Mouse (Mus musculus): ENCODE results near the gene Ifitm5. TPM values are rescaled to one million over a fixed set of nuclear protein-coding genes. Genes with fewer than 3 reads are reported as not detected.

Ifitm5 gene
- polyA plus RNA-seq, 1 experiment from 2014 or later = 0.29 TPM

DNA sequence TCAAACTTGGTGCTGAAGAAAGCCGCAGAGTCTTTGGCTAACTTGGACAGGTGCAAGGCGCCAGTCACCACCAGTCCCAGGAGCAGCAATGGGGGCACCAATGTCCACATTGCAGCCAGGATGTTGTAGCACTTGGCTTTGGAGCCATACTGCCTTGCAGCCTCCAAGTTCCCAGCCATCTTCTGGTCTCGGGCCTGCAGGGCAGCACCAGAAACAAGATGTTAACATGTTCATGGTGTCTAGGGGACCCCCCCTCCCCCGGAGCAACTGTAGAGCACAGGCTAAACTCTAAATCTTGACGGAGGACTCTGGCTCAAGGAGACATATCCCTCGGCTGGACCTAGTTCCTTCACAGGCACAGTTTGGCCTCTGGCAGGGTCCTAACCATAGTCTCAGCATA lies 836 bp downstream of the Ifitm5 start:
- no peak for ATAC-seq (ENCODE audit: low FRiP score, low TSS enrichment)
- WGBS = 88% methylated on average over 6 of the region's 6 CpGs
- no peak for DNase-seq
- H3K9me3 ChIP-seq (ENCODE audit: control insufficient read depth, low read length) = no peaks in the 10 kb centered on the region
- H3K4me3 ChIP-seq (replicated peaks; ENCODE audit: low read depth, low read length) = no peak overlapping the region
- no peak overlapping the region for H3K9ac ChIP-seq (replicated peaks; ENCODE audit: low read length)
- H3K27me3 ChIP-seq (ENCODE audit: control insufficient read depth, insufficient read depth, low read length) = no peaks in the 10 kb centered on the region
- no peaks in the 10 kb centered on the region; the same call in 1 of the 2 replicates for H3K4me1 ChIP-seq (ENCODE audit: control insufficient read depth, insufficient read depth, low read length)
- no peak overlapping the region for H3K27ac ChIP-seq (replicated peaks; ENCODE audit: low read depth, low read length)
- H3K4me2 ChIP-seq (ENCODE audit: low read length) = no peak overlapping the region
- H3K36me3 ChIP-seq (ENCODE audit: control insufficient read depth, insufficient read depth, low read length) = no peaks in the 10 kb centered on the region; the same call in 1 of the 2 replicates

DNA sequence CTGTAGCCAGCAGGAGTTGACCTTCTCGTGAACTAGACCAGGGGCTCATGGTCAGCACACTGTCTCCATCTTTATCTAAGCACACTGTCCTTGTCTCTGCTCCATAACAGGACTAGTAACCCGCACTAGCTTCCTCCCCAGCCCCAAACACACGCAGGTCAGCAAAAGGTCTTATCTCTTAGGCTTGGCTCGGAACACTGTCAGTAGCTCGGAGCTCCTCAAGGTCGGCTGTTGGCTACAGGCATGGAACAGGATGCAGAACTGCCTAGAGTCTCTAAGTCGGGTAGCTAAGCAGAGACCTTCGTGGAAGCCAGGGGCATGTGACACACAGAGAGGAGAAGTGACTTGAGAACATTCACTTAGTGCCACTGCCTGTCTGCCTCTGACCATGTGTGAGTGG lies 1.9 kb downstream of the Ifitm5 start:
- Histone ChIP-seq H3K9ac (replicated peaks; ENCODE audit: low read length) (no peak overlapping the region), H3K27ac (replicated peaks; ENCODE audit: low read depth, low read length) (no peak overlapping the region), H3K27me3 (ENCODE audit: control insufficient read depth, insufficient read depth, low read length) (no peaks in the 10 kb centered on the region), H3K36me3 (ENCODE audit: control insufficient read depth, insufficient read depth, low read length) (no peaks in the 10 kb centered on the region; the same call in 1 of the 2 replicates), H3K4me1 (ENCODE audit: control insufficient read depth, insufficient read depth, low read length) (no peaks in the 10 kb centered on the region; the same call in 1 of the 2 replicates), H3K4me3 (replicated peaks; ENCODE audit: low read depth, low read length) (no peak overlapping the region), H3K4me2 (ENCODE audit: low read length) (no peak overlapping the region), H3K9me3 (ENCODE audit: control insufficient read depth, low read length) (no peaks in the 10 kb centered on the region)
- WGBS = 91% methylated on average over 8 of the region's 8 CpGs
- no peak for ATAC-seq (ENCODE audit: low FRiP score, low TSS enrichment)
- no peak for DNase-seq

DNA sequence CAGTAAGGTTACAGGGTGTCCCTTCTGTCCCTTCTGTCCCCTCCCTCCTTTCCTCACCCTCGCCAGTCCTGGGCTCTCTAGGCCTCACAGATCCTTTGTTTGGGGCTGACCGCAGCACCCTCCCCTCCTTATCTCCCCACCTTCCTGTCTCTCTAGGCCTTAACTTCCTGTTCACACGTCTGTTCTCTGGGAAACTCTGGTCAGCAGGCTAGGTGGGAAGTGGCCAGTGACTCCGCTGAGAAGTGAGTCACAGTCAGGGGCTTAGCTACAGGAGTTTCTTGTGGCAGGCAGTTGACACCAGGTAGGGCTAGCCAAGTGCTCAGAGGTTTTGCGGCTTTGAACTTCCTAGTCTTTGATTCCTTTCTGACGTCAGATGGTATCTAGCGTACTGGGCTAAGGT lies 3.1 kb downstream of the Ifitm5 start:
- no peak overlapping the region for H3K27ac ChIP-seq (replicated peaks; ENCODE audit: low read depth, low read length)
- H3K36me3 ChIP-seq (ENCODE audit: control insufficient read depth, insufficient read depth, low read length) = no peaks in the 10 kb centered on the region; the same call in 1 of the 2 replicates
- H3K27me3 ChIP-seq (ENCODE audit: control insufficient read depth, insufficient read depth, low read length) = no peaks in the 10 kb centered on the region
- no peak overlapping the region for H3K4me3 ChIP-seq (replicated peaks; ENCODE audit: low read depth, low read length)
- H3K4me2 ChIP-seq (ENCODE audit: low read length) = no peak overlapping the region
- WGBS = 76% methylated on average over 7 of the region's 7 CpGs
- ATAC-seq (ENCODE audit: low FRiP score, low TSS enrichment) = no peak
- DNase-seq = no peak
- no peak overlapping the region for H3K9ac ChIP-seq (replicated peaks; ENCODE audit: low read length)
- H3K9me3 ChIP-seq (ENCODE audit: control insufficient read depth, low read length) = no peaks in the 10 kb centered on the region
- H3K4me1 ChIP-seq (ENCODE audit: control insufficient read depth, insufficient read depth, low read length) = no peaks in the 10 kb centered on the region; the same call in 1 of the 2 replicates

DNA sequence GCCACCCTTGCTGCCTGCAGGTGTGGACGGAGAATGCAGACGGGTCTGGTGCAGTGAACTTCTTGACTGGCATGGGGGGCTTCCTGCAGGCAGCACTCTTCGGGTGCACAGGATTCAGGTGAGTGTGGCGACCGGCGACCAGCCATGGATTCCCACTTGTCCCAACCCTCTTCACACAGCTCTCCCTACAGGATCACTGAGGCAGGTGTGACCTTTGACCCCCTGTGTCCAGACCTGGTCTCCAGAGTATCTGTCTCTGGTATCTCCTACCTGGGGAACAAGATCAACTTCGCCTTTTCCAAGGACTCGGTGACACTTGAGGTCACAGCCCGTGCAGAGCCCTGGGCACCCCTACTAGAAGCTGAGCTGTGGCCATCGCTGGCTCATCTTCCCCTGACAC lies 3.8 kb downstream of the Ifitm5 start:
- no peak overlapping the region for H3K4me3 ChIP-seq (replicated peaks; ENCODE audit: low read depth, low read length)
- 90% methylated on average over 10 of the region's 10 CpGs for WGBS

DNA sequence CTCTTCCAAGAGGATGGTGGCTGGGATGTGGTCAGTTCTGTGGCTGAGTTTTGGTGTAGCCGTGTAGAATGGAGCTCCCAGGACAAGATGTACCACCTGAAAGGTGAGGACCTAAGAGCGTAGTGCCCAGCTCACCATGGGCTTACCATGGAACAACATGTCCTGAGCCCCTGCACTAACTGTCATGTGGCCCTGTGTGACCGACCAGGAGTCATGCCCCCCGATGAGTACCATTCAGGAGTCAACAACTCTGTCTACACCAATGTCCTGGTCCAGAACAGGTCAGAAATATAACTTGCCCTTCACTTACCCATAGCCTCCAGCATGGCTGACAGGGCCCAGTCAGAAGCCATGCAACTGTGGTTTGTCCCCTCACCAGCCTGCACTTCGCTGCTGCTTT lies 4.8 kb downstream of the Ifitm5 start:
- no peak overlapping the region for H3K4me3 ChIP-seq (replicated peaks; ENCODE audit: low read depth, low read length)
- no peaks in the 10 kb centered on the region; the same call in 1 of the 2 replicates for H3K36me3 ChIP-seq (ENCODE audit: control insufficient read depth, insufficient read depth, low read length)
- no peaks in the 10 kb centered on the region for H3K27me3 ChIP-seq (ENCODE audit: control insufficient read depth, insufficient read depth, low read length)
- DNase-seq (no peak), ATAC-seq (ENCODE audit: low FRiP score, low TSS enrichment) (no peak)
- H3K9me3 ChIP-seq (ENCODE audit: control insufficient read depth, low read length) = no peaks in the 10 kb centered on the region
- H3K9ac ChIP-seq (replicated peaks; ENCODE audit: low read length) = no peak overlapping the region
- H3K4me2 ChIP-seq (ENCODE audit: low read length) = no peak overlapping the region
- WGBS = 96% methylated on average over 5 of the region's 5 CpGs
- no peaks in the 10 kb centered on the region; the same call in 1 of the 2 replicates for H3K4me1 ChIP-seq (ENCODE audit: control insufficient read depth, insufficient read depth, low read length)
- H3K27ac ChIP-seq (replicated peaks; ENCODE audit: low read depth, low read length) = no peak overlapping the region

More for the DNA sequence above, 3.8 kb downstream of the Ifitm5 start:
- no peak overlapping the region for H3K4me2 ChIP-seq (ENCODE audit: low read length)
- no peaks in the 10 kb centered on the region for H3K27me3 ChIP-seq (ENCODE audit: control insufficient read depth, insufficient read depth, low read length)
- H3K27ac ChIP-seq (replicated peaks; ENCODE audit: low read depth, low read length) = no peak overlapping the region
- H3K9ac ChIP-seq (replicated peaks; ENCODE audit: low read length) = no peak overlapping the region
- H3K36me3 ChIP-seq (ENCODE audit: control insufficient read depth, insufficient read depth, low read length) = no peaks in the 10 kb centered on the region; the same call in 1 of the 2 replicates
- DNase-seq (no peak), ATAC-seq (ENCODE audit: low FRiP score, low TSS enrichment) (no peak)
- H3K9me3 ChIP-seq (ENCODE audit: control insufficient read depth, low read length) = no peaks in the 10 kb centered on the region
- H3K4me1 ChIP-seq (ENCODE audit: control insufficient read depth, insufficient read depth, low read length) = no peaks in the 10 kb centered on the region; the same call in 1 of the 2 replicates

DNA sequence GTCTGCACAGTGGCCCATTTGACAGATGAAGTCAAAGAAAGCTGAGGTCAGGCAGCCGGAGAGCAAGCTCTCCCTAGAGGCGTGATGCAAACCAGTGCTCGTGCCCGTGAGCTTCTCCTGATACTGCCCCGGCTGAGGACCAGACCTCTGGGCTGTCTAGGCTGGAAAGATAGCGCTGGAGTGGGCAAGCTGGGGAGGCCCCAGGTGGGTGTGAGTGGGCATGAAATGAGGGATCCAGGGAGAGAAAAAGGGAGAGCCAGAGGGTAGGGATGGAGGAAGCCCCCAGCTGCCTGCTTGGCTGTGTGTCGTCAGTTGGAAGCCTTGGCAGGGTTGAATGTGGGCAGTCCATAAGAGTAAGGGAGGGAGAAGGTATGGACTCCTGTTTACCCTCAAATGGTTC lies 5.9 kb downstream of the Ifitm5 start:
- H3K27me3 ChIP-seq (ENCODE audit: control insufficient read depth, insufficient read depth, low read length) = no peaks in the 10 kb centered on the region
- no peaks in the 10 kb centered on the region; the same call in 1 of the 2 replicates for H3K4me1 ChIP-seq (ENCODE audit: control insufficient read depth, insufficient read depth, low read length)
- ATAC-seq (ENCODE audit: low FRiP score, low TSS enrichment) = no peak
- no peak overlapping the region for H3K4me3 ChIP-seq (replicated peaks; ENCODE audit: low read depth, low read length)
- WGBS = 93% methylated on average over 7 of the region's 7 CpGs
- H3K9me3 ChIP-seq (ENCODE audit: control insufficient read depth, low read length) = no peaks in the 10 kb centered on the region
- no peak for DNase-seq
- no peak overlapping the region for H3K4me2 ChIP-seq (ENCODE audit: low read length)
- H3K9ac ChIP-seq (replicated peaks; ENCODE audit: low read length) = no peak overlapping the region
- H3K36me3 ChIP-seq (ENCODE audit: control insufficient read depth, insufficient read depth, low read length) = no peaks in the 10 kb centered on the region; the same call in 1 of the 2 replicates
- H3K27ac ChIP-seq (replicated peaks; ENCODE audit: low read depth, low read length) = no peak overlapping the region

DNA sequence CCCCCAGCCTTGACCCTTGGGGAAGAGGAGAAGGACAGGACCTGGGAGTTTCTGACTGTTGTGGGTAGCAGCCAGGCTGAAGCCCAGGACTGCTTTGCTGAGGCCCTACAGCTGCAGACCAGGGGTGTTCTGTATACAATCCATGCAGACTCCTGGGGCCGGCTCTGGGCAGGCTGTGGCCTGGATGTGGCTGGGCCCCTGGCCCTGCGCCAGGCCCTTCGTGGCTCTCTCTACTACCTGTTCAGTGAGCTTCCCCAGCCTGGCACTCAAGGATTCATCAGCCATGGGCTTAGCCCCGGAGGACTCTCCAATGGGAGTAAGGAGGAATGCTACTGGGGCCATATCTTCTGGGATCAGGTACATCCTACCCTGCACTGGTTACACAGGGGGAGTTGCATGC lies 6.7 kb downstream of the Ifitm5 start:
- no peak overlapping the region for H3K9ac ChIP-seq (replicated peaks; ENCODE audit: low read length)
- ATAC-seq (ENCODE audit: low FRiP score, low TSS enrichment) (no peak), DNase-seq (no peak)
- no peaks in the 10 kb centered on the region for H3K27me3 ChIP-seq (ENCODE audit: control insufficient read depth, insufficient read depth, low read length)
- no peaks in the 10 kb centered on the region; the same call in 1 of the 2 replicates for H3K4me1 ChIP-seq (ENCODE audit: control insufficient read depth, insufficient read depth, low read length)
- H3K4me3 ChIP-seq (replicated peaks; ENCODE audit: low read depth, low read length) = no peak overlapping the region
- 95% methylated on average over 4 of the region's 4 CpGs for WGBS
- no peaks in the 10 kb centered on the region; the same call in 1 of the 2 replicates for H3K36me3 ChIP-seq (ENCODE audit: control insufficient read depth, insufficient read depth, low read length)
- no peaks in the 10 kb centered on the region for H3K9me3 ChIP-seq (ENCODE audit: control insufficient read depth, low read length)
- H3K4me2 ChIP-seq (ENCODE audit: low read length) = no peak overlapping the region
- no peak overlapping the region for H3K27ac ChIP-seq (replicated peaks; ENCODE audit: low read depth, low read length)

DNA sequence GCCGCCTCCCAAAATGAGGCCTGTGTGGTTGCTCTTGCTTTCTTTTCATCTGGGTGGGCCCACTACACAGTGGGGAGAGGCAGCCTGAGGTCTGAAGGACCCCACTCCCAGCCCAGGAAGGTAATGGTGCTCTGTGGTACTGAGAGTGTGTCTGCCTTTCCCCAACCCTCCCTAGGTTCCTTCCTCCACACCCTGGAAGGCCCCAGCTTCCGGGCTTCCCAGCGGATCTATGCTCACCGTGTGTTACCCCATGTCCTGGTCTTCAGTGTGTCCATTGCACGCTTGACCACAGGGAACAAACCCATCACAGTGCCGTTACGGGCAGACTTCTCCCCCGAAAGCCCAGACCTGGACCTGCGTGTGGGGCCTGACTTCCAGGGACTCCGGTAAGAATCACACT lies 7.3 kb downstream of the Ifitm5 start:
- Histone ChIP-seq H3K9me3 (ENCODE audit: control insufficient read depth, low read length) (no peaks in the 10 kb centered on the region), H3K4me1 (ENCODE audit: control insufficient read depth, insufficient read depth, low read length) (no peaks in the 10 kb centered on the region; the same call in 1 of the 2 replicates), H3K36me3 (ENCODE audit: control insufficient read depth, insufficient read depth, low read length) (no peaks in the 10 kb centered on the region; the same call in 1 of the 2 replicates), H3K4me3 (replicated peaks; ENCODE audit: low read depth, low read length) (no peak overlapping the region), H3K27me3 (ENCODE audit: control insufficient read depth, insufficient read depth, low read length) (no peaks in the 10 kb centered on the region), H3K4me2 (ENCODE audit: low read length) (no peak overlapping the region), H3K27ac (replicated peaks; ENCODE audit: low read depth, low read length) (no peak overlapping the region), H3K9ac (replicated peaks; ENCODE audit: low read length) (no peak overlapping the region)
- no peak for DNase-seq
- ATAC-seq (ENCODE audit: low FRiP score, low TSS enrichment) = no peak
- 94% methylated on average over 10 of the region's 10 CpGs for WGBS

DNA sequence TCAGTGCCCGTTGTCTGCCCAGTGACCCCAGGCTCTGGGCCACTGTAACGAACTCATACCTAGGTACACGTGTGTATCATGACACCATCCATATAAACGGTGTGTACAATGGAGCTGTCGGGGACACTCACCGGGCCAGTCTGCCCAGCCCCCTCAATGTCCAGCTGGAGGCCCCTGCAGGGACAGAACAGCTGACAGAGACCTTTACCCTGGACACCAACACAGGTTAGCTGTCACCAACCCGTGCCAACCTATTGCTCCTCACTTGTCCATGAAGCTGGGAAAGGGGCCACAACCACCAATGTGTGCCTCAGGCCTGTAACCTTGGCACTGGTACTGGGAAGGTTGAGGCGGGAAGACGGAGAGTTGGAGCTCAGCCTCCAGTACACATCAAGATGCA lies 7.8 kb downstream of the Ifitm5 start:
- Histone ChIP-seq H3K4me2 (ENCODE audit: low read length) (peak overlapping the region; percentile 48), H3K9me3 (ENCODE audit: control insufficient read depth, low read length) (no peaks in the 10 kb centered on the region), H3K36me3 (ENCODE audit: control insufficient read depth, insufficient read depth, low read length) (no peaks in the 10 kb centered on the region; the same call in 1 of the 2 replicates), H3K4me1 (ENCODE audit: control insufficient read depth, insufficient read depth, low read length) (no peaks in the 10 kb centered on the region; the same call in 1 of the 2 replicates), H3K27me3 (ENCODE audit: control insufficient read depth, insufficient read depth, low read length) (no peaks in the 10 kb centered on the region), H3K27ac (replicated peaks; ENCODE audit: low read depth, low read length) (no peak overlapping the region), H3K4me3 (replicated peaks; ENCODE audit: low read depth, low read length) (peak overlapping the region; percentile 42), H3K9ac (replicated peaks; ENCODE audit: low read length) (no peak overlapping the region)
- WGBS = 65% methylated on average over 9 of the region's 9 CpGs
- ATAC-seq (ENCODE audit: low FRiP score, low TSS enrichment) (no peak), DNase-seq (no peak)

All from midbrain, embryonic 14.5 days (tissue).